Mouse (Mus musculus): Measurements from ENCODE around the gene Slc16a13.
A peak's percentile ranks its signal among the peaks of the same experiment; 100 is the strongest.

DNA sequence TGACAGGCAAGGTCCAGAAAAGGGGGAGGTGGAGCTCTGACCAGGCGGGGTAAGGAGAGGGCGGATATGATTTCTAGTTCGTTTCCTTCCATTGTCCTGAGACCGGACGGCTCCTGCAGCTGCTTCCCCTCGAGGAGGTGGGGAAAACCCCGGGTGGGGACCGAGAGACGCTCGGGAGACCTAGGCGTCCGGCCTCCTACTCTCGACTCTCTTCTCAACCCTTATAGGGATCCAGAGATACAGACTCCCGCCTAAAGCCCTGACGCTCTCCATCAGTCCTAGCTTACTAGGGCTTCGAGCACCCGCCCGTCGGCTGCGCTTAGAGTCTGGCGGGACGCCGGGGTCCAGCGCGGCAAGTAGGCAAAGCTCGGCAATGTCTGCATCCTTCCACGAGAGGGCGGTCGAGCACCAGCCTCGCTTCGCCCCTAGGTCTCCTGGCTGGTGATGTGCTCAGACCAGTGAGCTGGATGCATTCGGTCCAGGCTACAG, 9.4 kb upstream of the Slc16a13 start:
- TF ChIP-seq CTCF (IDR thresholded peaks at IDR 0.05) (no peak), POLR2A (IDR thresholded peaks at IDR 0.05; ENCODE audit: insufficient read depth, low read depth, low read length) (peak; percentile 78; the same call in 1 of the 2 replicates), EP300 (IDR thresholded peaks at IDR 0.05; ENCODE audit: insufficient read depth, low read depth, low read length) (peak; percentile 97)
